Mouse (Mus musculus) intestine, embryonic 14.5 days (tissue): ENCODE results near the gene Dcun1d3. TPM values are rescaled to one million over a fixed set of nuclear protein-coding genes. Genes with fewer than 3 reads are reported as not detected.

Experiments used
- ATAC-seq: fragments of 200-750 bp; cut with Nextera tagmentation; replicated peaks from 2 replicates; pipeline ENCODE4 v1.8.0; 2017; ENCODE audit warnings: low read depth, moderate number of reproducible peaks, moderate TSS enrichment, moderate library complexity; ENCODE audit not compliant: low FRiP score, low TSS enrichment
- DNase-seq: peaks from one replicate; pipeline ENCODE4 v3.0.0-alpha.2; 2018; ENCODE audit warnings: low spot score
- H3K27ac ChIP-seq: fragments of 300-500 bp; sonication (generic); 2 replicates; pipeline ENCODE4 v1.5.1; 2014; ENCODE audit warnings: low read depth, mild to moderate bottlenecking, control low read depth
- H3K27me3 ChIP-seq: fragments of 300-500 bp; sonication (generic); replicated peaks from 2 replicates; pipeline ENCODE4 v1.6.1; 2014; ENCODE audit warnings: low read length, control low read depth; ENCODE audit not compliant: control insufficient read depth, insufficient read depth
- H3K36me3 ChIP-seq: fragments of 300-500 bp; sonication (generic); 2 replicates; pipeline ENCODE4 v1.6.1; 2014; ENCODE audit warnings: low read length, control low read depth; ENCODE audit not compliant: control insufficient read depth, insufficient read depth
- H3K4me1 ChIP-seq: fragments of 300-500 bp; sonication (generic); replicated peaks from 2 replicates; pipeline ENCODE4 v1.6.1; 2014; ENCODE audit warnings: low read length, control low read depth, mixed read lengths; ENCODE audit not compliant: control insufficient read depth, insufficient read depth
- H3K4me2 ChIP-seq: fragments of 300-500 bp; sonication (generic); 2 replicates; pipeline ENCODE4 v1.6.1; 2014; ENCODE audit warnings: low read length
- H3K4me3 ChIP-seq: fragments of 300-500 bp; sonication (generic); 2 replicates; pipeline ENCODE4 v1.5.1; 2014; ENCODE audit warnings: low read depth, low read length, control low read depth, mixed read lengths
- H3K9ac ChIP-seq: fragments of 300-500 bp; sonication (generic); 2 replicates; pipeline ENCODE4 v1.6.1; 2014; ENCODE audit warnings: mild to moderate bottlenecking, low read length
- H3K9me3 ChIP-seq: fragments of 300-500 bp; sonication (generic); 2 replicates; pipeline ENCODE4 v1.6.1; 2016; ENCODE audit warnings: low read length, control low read depth; ENCODE audit not compliant: control insufficient read depth
- WGBS: fragments of 180-500 bp; shearing (Covaris S2); extraction: QIAGEN DNeasy Blood & Tissue Kit; methylation state at CpG from one replicate; pipeline ENCODE4 v1.1.7; 2014; 5-methylcytosine and 5-hydroxymethylcytosine counted together
- polyA plus RNA-seq: library from polyadenylated mRNA; unstranded; fragments of >200 nt; fragmentation: Nextera tagmentation; extraction: Ambion mirVana; gene quantifications from 2 replicates; pipeline ENCODE4 v1.2.1, GENCODE M21; 2014

The Dcun1d3 gene
- polyA plus RNA-seq = 5.7 and 6.2 TPM in 2 replicates

GRCm38 (mm10) chr7:119895639-119896512 is at the start of gene Dcun1d3, which contains the start of gene Lyrm1:
Gene Dcun1d3, minus strand, starts transcription at chr7:119896298.
Gene Lyrm1, plus strand, starts transcription at chr7:119895861.
- peak; percentile 99 for ATAC-seq
- under 1% methylated on average over 62 of the region's 63 CpGs for WGBS

GRCm38 (mm10) chr7:119941569-119941968 is 45.5 kb upstream of the Dcun1d3 start:
- Histone ChIP-seq H3K36me3 (no peaks in the 10 kb centered on the region), H3K4me2 (no peak overlapping the region), H3K27me3 (no peaks in the 10 kb centered on the region), H3K9ac (no peak overlapping the region), H3K4me3 (no peak overlapping the region), H3K9me3 (no peaks in the 10 kb centered on the region), H3K4me1 (no peaks in the 10 kb centered on the region), H3K27ac (no peak overlapping the region)
- WGBS = 50% methylated on average over 2 of the region's 2 CpGs
- DNase-seq (no peak), ATAC-seq (no peak)

More at GRCm38 (mm10) chr7:119895639-119896512, at the start of gene Dcun1d3, which contains the start of gene Lyrm1:
- peak within 1 kb of the TSS; percentile 81 for H3K9ac ChIP-seq
- no peaks in the 10 kb centered on the region for H3K27me3 ChIP-seq
- peaks cover 16% of the 10 kb centered on the region; the same call in 1 of the 2 replicates for H3K4me1 ChIP-seq
- peak; percentile 97 for DNase-seq
- H3K36me3 ChIP-seq = no peaks in the 10 kb centered on the region
- H3K27ac ChIP-seq = peak within 1 kb of the TSS; percentile 96
- H3K9me3 ChIP-seq = no peaks in the 10 kb centered on the region
- H3K4me2 ChIP-seq = peak within 1 kb of the TSS; percentile 79
- H3K4me3 ChIP-seq = peak within 1 kb of the TSS; percentile 72

DNA sequence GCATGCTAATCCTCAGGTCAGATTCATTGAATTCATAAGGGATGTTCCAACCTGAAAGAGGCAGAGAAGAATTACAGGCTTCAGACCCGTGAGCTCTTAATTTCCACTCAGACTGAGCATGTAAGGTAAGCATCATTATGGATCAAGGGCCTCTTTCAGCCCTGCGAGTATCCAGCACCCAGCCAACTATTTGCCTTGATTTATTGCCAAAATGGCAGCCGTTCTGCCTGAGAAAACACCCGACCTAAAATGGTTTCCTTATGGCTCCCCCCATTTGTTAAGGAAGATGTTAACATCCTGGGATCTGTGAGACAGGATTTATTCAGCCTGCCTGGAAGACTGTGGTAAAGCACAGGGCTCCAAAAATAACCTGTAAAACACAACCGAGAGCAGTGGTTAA is 40.9 kb upstream of the Dcun1d3 start:
- no peak overlapping the region for H3K4me3 ChIP-seq
- H3K9me3 ChIP-seq = no peaks in the 10 kb centered on the region
- DNase-seq = no peak
- no peak overlapping the region for H3K9ac ChIP-seq
- 57% methylated on average over 5 of the region's 5 CpGs for WGBS
- H3K27me3 ChIP-seq = no peaks in the 10 kb centered on the region
- no peaks in the 10 kb centered on the region for H3K36me3 ChIP-seq
- H3K4me2 ChIP-seq = no peak overlapping the region
- ATAC-seq = no peak
- no peaks in the 10 kb centered on the region for H3K4me1 ChIP-seq
- H3K27ac ChIP-seq = no peak overlapping the region

- H3K27ac ChIP-seq = no peak overlapping the region
- H3K27me3 ChIP-seq = no peaks in the 10 kb centered on the region
- ATAC-seq = no peak
- no peaks in the 10 kb centered on the region for H3K4me1 ChIP-seq
- H3K4me3 ChIP-seq = no peak overlapping the region
- no peaks in the 10 kb centered on the region for H3K9me3 ChIP-seq
- H3K4me2 ChIP-seq = no peak overlapping the region
- DNase-seq = no peak
- no peak overlapping the region for H3K9ac ChIP-seq
- no peaks in the 10 kb centered on the region for H3K36me3 ChIP-seq
These were observed 40.2 kb upstream of the Dcun1d3 start for GRCm38 (mm10) chr7:119936321-119936720.

GRCm38 (mm10) chr7:119928783-119929440 is 32.8 kb upstream of the Dcun1d3 start:
- no peaks in the 10 kb centered on the region for H3K4me1 ChIP-seq
- ATAC-seq (no peak), DNase-seq (no peak)
- no peak overlapping the region for H3K4me2 ChIP-seq
- no peak overlapping the region for H3K4me3 ChIP-seq
- 55% methylated on average over 2 of the region's 2 CpGs for WGBS
- no peaks in the 10 kb centered on the region for H3K36me3 ChIP-seq
- H3K27me3 ChIP-seq = no peaks in the 10 kb centered on the region
- H3K9ac ChIP-seq = no peak overlapping the region
- no peak overlapping the region for H3K27ac ChIP-seq
- H3K9me3 ChIP-seq = no peaks in the 10 kb centered on the region

DNA sequence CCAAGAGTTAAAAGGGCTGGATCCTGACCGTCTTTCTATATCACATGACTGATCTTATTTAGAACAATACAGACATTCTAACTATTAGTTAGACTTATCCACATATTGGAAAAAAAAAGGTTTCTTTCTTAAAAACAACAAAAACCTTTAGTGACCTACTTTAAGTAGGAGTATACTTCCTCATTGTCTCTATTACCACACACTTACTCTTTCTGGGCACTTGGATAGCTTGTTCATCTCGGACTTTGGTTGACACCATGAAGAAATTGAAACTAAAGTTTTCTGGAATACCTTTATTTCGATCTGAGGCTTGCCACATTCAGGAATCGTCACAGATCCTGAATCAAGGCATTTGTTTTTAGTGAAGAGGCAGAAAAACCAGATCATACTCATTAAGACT is 25.0 kb upstream of the Dcun1d3 start:
- no peaks in the 10 kb centered on the region for H3K4me1 ChIP-seq
- H3K27ac ChIP-seq = no peak overlapping the region
- 77% methylated on average over 4 of the region's 4 CpGs for WGBS
- no peak overlapping the region for H3K9ac ChIP-seq
- no peak overlapping the region for H3K4me3 ChIP-seq
- H3K9me3 ChIP-seq = no peaks in the 10 kb centered on the region
- H3K27me3 ChIP-seq = no peaks in the 10 kb centered on the region
- H3K36me3 ChIP-seq = no peaks in the 10 kb centered on the region
- no peak overlapping the region for H3K4me2 ChIP-seq
- ATAC-seq (no peak), DNase-seq (no peak)

GRCm38 (mm10) chr7:119920457-119920856 is 24.4 kb upstream of the Dcun1d3 start:
- no peak for ATAC-seq
- Histone ChIP-seq H3K4me3 (no peak overlapping the region), H3K27me3 (no peaks in the 10 kb centered on the region), H3K9me3 (no peaks in the 10 kb centered on the region), H3K27ac (no peak overlapping the region), H3K4me2 (no peak overlapping the region), H3K36me3 (no peaks in the 10 kb centered on the region), H3K4me1 (no peaks in the 10 kb centered on the region), H3K9ac (no peak overlapping the region)
- no peak for DNase-seq
- WGBS = 47% methylated on average over 2 of the region's 2 CpGs

- WGBS = 64% methylated on average over 3 of the region's 3 CpGs
These were observed 15.6 kb upstream of the Dcun1d3 start for GRCm38 (mm10) chr7:119911727-119912126.

More at GRCm38 (mm10) chr7:119911727-119912126, 15.6 kb upstream of the Dcun1d3 start:
- H3K9ac ChIP-seq = no peak overlapping the region
- H3K36me3 ChIP-seq = no peaks in the 10 kb centered on the region
- no peak for DNase-seq
- no peaks in the 10 kb centered on the region for H3K4me1 ChIP-seq
- no peaks in the 10 kb centered on the region for H3K27me3 ChIP-seq
- H3K4me2 ChIP-seq = no peak overlapping the region
- H3K4me3 ChIP-seq = no peak overlapping the region
- H3K27ac ChIP-seq = no peak overlapping the region
- no peak for ATAC-seq
- no peaks in the 10 kb centered on the region for H3K9me3 ChIP-seq
